Mouse (Mus musculus) common myeloid progenitor, adult 5-6 weeks (primary cell): ENCODE results near the gene Nt5m. TPM values are rescaled to one million over a fixed set of nuclear protein-coding genes. Genes with fewer than 3 reads are reported as not detected.

Source experiments
- ATAC-seq: replicated peaks from 2 replicates; pipeline ENCODE4 v1.8.0; 2016; ENCODE audit warnings: low read depth, mild to moderate bottlenecking, moderate TSS enrichment, inconsistent platforms; ENCODE audit not compliant: poor library complexity, severe bottlenecking
- total RNA-seq: library from RNA; stranded (forward); fragments of 200-1000, 187-1606 nt; gene quantifications from 2 replicates; pipeline ENCODE4 v1.2.3, GENCODE M21; 2017

Nt5m gene
- total RNA-seq, result 17.2 and 20.0 TPM in 2 replicates

DNA sequence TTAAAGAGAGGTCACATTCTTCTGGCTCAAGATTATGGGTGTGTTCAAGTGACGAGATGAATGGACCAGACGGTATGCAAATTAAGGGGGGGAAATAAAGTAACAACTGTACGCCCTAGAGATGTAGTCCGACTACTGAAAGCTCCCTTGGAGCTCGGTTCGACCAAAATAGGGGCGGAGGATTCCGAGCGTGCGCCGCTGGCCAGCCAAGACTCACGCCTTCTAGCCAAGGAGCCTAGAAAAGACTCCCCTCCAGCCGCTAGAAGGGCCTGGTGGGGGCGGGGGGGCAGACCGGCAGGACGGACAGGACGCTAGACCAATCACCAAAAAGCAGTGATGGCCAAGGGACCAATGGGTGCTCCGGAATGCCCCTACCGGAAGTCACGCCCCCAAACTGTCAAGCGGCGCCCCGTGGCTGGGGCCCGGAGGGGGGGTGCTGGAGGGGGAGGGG, at the start of gene Nt5m:
Gene Nt5m (plus strand): TSS at position 440 of the 451 bp plus-strand sequence.
- peak; percentile 92 for ATAC-seq

- no peak for ATAC-seq
These were observed 45.9 kb upstream of the Nt5m start for GRCm38 (mm10) chr11:59793390-59793789.

DNA sequence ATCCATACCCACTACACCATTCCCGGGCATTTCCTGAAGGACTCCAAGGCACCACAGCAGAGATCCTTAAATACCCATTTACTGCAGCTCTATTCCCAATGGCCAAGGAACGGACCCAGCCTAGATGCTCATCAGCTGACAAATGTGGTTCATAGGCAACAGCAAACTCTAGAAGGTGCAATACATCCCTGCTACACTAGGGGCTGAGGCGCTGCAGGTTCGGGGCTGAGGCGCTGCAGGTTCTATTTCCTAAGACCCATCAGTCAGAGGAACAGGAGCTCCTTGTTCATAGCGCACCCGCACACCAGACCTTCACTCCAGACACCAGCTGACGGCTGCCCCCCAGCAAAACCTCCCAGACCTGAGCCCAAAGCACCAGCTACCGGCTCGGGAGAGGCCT, 38.8 kb upstream of the Nt5m start:
- ATAC-seq, result no peak

GRCm38 (mm10) chr11:59801881-59802280, 37.4 kb upstream of the Nt5m start:
- no peak for ATAC-seq

GRCm38 (mm10) chr11:59803516-59803915, 35.7 kb upstream of the Nt5m start:
- ATAC-seq, result no peak

DNA sequence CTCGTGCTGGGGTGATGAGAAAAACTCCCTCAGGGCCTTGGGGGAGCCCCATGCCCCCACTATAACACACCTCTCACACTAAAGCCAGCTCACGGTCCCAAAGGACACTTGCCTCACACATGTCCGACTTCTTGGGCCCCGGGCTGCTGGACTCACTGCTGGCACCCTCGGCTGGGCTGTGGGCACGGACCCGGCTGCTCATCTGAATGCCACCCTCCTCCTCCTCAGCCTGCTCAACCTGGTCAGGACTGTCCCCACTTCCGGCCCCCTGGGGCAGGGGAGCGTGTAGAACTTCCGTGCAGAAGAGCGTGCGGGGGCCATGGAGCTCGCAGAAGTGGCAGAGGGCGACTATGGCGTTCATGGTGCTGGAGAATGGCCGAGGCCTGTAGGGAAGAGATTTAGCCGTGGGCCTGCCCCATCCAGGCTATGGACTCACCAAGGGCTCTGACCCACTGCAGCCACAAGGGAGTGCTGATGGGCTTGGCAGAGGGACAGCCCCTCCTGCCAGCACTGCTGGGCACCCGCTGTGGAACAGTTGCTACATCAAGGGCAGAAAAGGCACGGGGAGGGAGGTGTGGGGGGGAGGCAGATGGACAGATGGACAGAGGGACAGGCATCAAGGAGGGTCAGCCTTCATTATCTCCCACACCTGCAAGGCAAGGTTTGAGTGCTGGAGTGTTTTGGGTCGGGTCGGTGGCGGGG, 34.7 kb upstream of the Nt5m start:
- ATAC-seq, result no peak

GRCm38 (mm10) chr11:59805256-59805655, 34.0 kb upstream of the Nt5m start:
- ATAC-seq, result no peak

DNA sequence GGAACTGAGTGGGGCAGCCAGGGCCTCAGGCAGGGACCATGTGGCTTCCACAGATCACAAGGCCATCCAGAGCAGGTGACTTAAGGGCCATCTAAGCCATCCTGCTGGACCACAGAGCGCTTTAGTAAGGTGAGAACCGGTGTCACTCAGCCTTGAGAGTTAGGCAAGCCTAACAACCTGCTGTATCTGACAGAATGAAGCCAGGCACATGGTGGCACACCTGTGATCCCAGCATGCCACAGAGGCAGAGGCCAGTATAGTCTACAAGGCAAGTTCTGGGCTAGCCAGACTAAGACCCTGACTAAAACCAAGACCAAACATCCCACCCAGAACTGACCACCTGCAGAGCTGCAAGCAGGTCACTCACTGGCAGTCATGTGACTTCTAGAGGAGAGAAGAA, 33.6 kb upstream of the Nt5m start:
- ATAC-seq, result no peak

GRCm38 (mm10) chr11:59808170-59808960, 30.9 kb upstream of the Nt5m start:
- no peak for ATAC-seq

DNA sequence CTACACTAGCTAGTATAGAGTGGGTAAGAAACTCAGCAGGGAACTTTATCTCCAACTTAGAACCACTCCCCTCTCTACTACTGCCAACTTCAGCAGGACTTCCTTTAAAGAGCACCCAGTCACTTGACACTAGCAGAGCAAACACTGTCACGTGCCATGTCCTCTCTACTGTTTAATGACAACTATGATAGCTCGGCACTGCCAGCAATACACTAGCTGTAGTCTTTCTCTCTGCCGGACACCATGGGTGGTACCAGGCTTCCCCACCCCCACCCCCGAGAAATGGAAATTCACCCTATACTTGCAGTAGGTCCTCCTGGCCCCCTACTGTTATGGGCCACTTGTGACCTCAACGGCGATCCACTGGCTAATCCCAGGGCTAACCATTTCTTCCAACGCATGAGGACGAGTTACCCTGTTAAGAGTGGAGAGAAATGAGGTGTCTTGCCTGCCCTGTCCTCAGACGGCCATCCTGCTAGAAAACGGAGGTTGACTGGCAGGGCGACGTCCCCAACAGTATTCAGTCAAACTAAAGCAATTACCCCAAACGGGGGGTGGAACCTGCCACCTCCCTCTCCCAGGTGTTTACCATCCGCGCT, 30.1 kb upstream of the Nt5m start:
- peak; percentile 67 for ATAC-seq

DNA sequence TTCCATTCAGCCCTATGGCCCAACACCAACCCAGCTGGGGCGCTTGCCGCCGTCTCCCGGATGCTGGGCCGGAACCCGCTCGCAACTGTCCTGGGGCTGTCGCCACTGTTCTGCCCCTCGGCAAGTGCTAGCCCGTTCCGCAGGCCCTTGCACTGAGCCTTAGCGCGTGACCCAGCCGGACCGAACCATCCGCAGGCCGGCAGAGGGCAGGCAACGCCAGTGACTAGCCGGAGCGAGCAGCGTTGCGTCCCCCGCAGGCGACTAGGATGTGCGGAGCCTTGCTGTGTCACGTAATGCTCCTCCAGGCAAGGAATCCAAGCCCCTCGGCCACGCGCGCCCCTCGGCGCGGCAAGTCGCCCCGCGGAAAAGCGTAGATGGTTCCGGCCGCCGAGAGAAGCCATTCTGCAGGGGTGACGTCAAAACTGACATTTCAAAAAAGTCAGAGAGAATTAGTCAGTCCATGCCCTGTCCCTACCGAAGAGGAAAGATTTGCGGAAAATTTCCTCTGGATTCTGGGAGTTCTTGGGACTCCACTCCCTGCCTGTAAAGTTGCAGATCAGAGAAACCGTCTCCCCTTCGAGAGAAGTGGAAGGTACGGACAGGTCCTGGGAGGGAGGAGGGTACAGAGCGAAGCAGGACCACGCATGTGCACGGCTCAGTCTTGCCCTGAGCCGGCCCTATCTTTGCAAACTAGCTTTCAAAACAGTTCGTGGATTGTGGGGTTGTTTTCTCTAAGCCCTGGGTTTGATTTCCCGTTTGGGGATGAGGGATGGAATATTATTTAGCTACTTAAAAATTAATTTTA, 29.4 kb upstream of the Nt5m start, which contains the start of gene Flcn:
Gene Flcn (minus strand): TSS at position 347 of the 805 bp plus-strand sequence.
- ATAC-seq, result peak; percentile 76

GRCm38 (mm10) chr11:59810480-59811158, 28.6 kb upstream of the Nt5m start:
- no peak for ATAC-seq

GRCm38 (mm10) chr11:59811211-59811610, 28.0 kb upstream of the Nt5m start:
- ATAC-seq, result no peak

- no peak for ATAC-seq
These were observed 26.0 kb upstream of the Nt5m start for GRCm38 (mm10) chr11:59813276-59813675.

DNA sequence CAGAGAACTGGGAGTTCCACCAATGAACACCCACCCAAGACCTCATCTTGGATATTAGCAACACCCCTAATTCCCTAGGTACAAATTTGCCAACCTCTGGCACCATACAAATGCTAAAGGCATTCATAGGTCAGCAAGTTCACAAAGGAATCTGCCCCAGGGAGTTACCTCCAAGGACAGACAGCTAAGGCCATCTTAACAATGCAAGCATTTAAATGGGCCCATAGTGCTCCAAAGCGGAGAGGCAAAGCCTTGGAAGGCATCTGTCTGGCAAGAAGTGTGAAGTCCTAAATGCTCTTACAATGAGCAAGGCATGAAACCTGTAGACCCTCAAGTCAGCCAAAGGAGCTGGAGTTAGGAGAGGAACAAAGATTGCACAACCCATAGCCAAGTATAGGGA, 24.9 kb upstream of the Nt5m start:
- ATAC-seq, result no peak

DNA sequence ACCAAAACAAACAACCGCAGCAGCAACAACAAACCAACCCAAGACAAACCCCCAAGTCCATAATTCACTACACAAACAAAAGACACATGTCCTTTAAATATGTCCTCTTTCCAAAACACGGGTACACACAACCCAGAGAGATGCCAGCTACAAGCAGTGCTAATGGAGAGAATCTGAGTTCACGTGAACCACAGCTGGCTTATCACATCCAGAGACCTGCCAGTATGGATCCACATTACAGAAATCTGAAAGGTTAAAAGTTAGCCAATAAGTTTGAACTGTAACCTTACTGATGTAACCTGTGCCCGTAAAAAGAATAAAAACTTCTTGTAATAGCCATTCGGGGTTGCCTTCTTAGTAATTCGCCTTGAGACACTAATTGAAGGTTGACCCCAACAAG, 24.3 kb upstream of the Nt5m start:
- ATAC-seq, result no peak

- ATAC-seq, result no peak
These were observed 23.7 kb upstream of the Nt5m start for GRCm38 (mm10) chr11:59815482-59816065.

- ATAC-seq, result no peak
These were observed 21.3 kb upstream of the Nt5m start for GRCm38 (mm10) chr11:59817916-59818315.

DNA sequence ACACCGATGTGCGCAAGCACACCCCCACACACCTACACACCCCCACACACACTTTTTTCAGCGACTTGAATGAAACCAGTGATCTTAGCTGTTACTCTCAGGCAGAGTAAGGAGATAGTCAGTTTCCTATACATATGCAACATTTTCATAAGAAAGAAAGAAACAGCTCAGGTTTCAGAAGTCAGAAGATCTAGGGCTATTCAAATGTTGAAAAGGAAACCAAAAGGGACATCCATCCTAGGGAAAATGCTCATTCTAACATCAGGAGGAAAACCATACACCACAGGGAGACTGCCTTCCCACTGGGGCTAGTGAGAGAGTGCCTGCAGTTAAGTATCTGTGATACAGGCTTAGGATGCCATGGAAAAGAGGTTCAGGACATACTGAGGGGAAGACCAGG, 17.6 kb upstream of the Nt5m start:
- ATAC-seq, result no peak
